Mouse (Mus musculus) ES-Bruce4 (cell line): ENCODE data around the gene Wdr25.

Experiments
- CTCF ChIP-seq: IDR thresholded peaks from one replicate; pipeline ENCODE4 v1.8.1; 2011; ENCODE audit warnings: low read depth, low read length
- EP300 ChIP-seq: IDR thresholded peaks from 2 replicates; pipeline ENCODE4 v1.6.1; 2011; ENCODE audit warnings: low read depth, low read length; ENCODE audit not compliant: insufficient read depth
- POLR2A ChIP-seq: IDR thresholded peaks from one replicate; pipeline ENCODE4 v1.8.1; 2011; ENCODE audit warnings: low read length; ENCODE audit not compliant: insufficient read depth

GRCm38 (mm10) chr12:108865007-108865494, 28.4 kb upstream of the Wdr25 start:
- no peak for TF ChIP-seq POLR2A
- TF ChIP-seq CTCF, result no peak
- TF ChIP-seq EP300, result no peak
